Mouse (Mus musculus): ENCODE results near the gene Fbxo33. TPM values are rescaled to one million over a fixed set of nuclear protein-coding genes. Genes with fewer than 3 reads are reported as not detected.

Fbxo33 gene
- total and polyA plus RNA-seq, 3 experiments, result 20.8 to 35.3 TPM; not detected in 1

- H3K9me3 ChIP-seq (replicated peaks; ENCODE audit: insufficient read depth, low read length), result no peaks in the 10 kb centered on the region
- H3K9ac ChIP-seq (ENCODE audit: control insufficient read depth, low read depth, low read length, poor library complexity, severe bottlenecking), result no peak overlapping the region
- no peak for DNase-seq (ENCODE audit: low read depth, low spot score)
- no peaks in the 10 kb centered on the region for H3K36me3 ChIP-seq (ENCODE audit: control insufficient read depth in 1 of 2, insufficient read depth in 2 of 2, low read length in 2 of 2)
- H3K4me1 ChIP-seq (ENCODE audit: control insufficient read depth in 1 of 2, insufficient read depth in 2 of 2, low read length in 2 of 2), result no peaks in the 10 kb centered on the region
- H3K27ac ChIP-seq (ENCODE audit: control insufficient read depth, low read depth, low read length), result no peak overlapping the region
- no peaks in the 10 kb centered on the region for H3K79me2 ChIP-seq (ENCODE audit: control insufficient read depth, insufficient read depth, low read length, poor library complexity)
- H3K4me3 ChIP-seq (ENCODE audit: control insufficient read depth in 1 of 2, insufficient read depth in 1 of 2, low read depth in 2 of 2, low read length in 2 of 2), result no peak overlapping the region
- H3K27me3 ChIP-seq (ENCODE audit: control insufficient read depth in 1 of 2, insufficient read depth in 2 of 2, low read length in 2 of 2), result no peaks in the 10 kb centered on the region
- TF ChIP-seq MAZ (IDR thresholded peaks at IDR 0.05; ENCODE audit: low read depth, low read length), result no peak
- no peak for TF ChIP-seq POLR2A (IDR thresholded peaks at IDR 0.05; ENCODE audit: control insufficient read depth in 1 of 2, insufficient read depth in 1 of 2, low read depth in 1 of 2, low read length in 2 of 2, poor library complexity in 1 of 2)
- no peak for TF ChIP-seq BHLHE40 (IDR thresholded peaks at IDR 0.05; ENCODE audit: borderline replicate concordance, low read depth, low read length)
- TF ChIP-seq POLR2AphosphoS5 (IDR thresholded peaks at IDR 0.05; ENCODE audit: borderline replicate concordance, low read depth, low read length), result no peak
- TF ChIP-seq E2F4 (IDR thresholded peaks at IDR 0.05; ENCODE audit: borderline replicate concordance, low read depth, low read length), result no peak
- no peak for TF ChIP-seq HCFC1 (IDR thresholded peaks at IDR 0.05; ENCODE audit: low read depth, low read length)
- TF ChIP-seq CHD1 (IDR thresholded peaks at IDR 0.05; ENCODE audit: low read depth, low read length), result no peak
- TF ChIP-seq ZKSCAN1 (IDR thresholded peaks at IDR 0.05; ENCODE audit: low read depth, low read length), result no peak
- TF ChIP-seq ZMIZ1 (IDR thresholded peaks at IDR 0.05; ENCODE audit: low read depth, low read length), result no peak
- TF ChIP-seq SIN3A (IDR thresholded peaks at IDR 0.05; ENCODE audit: low read length), result no peak
- no peak for TF ChIP-seq POLR2AphosphoS2 (IDR thresholded peaks at IDR 0.05; ENCODE audit: low read length)
Measured at GRCm38 (mm10) chr12:59260362-59260761, 40.8 kb upstream of the Fbxo33 start.

DNA sequence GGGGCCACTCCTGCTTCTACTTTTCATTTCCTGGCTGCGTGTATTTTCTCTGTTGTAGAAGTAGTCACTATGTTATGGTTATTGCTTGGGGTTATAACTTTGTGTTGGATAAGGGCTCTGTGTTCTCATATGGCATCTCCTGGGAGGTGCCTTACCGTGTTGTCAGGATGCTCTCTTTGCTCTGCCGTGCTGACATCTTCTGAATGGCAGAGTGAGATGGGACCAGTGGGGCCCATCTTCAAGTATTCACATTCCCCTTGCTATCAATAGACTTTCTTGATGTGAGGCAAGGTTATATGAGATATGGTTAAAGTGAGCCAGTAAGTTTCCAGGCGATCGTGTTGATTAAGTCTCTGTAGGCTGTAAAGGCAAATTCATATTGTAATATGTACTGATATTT lies 39.5 kb upstream of the Fbxo33 start:
- TF ChIP-seq POLR2AphosphoS5 (IDR thresholded peaks at IDR 0.05; ENCODE audit: borderline replicate concordance, low read depth, low read length), result no peak
- no peak for TF ChIP-seq RAD21 (IDR thresholded peaks at IDR 0.05; ENCODE audit: low read depth, low read length)
- TF ChIP-seq TBP (IDR thresholded peaks at IDR 0.05; ENCODE audit: low read depth, low read length), result no peak
- no peak for TF ChIP-seq NRF1 (IDR thresholded peaks at IDR 0.05; ENCODE audit: insufficient read depth, low read depth, low read length, poor library complexity, severe bottlenecking)
- no peak for DNase-seq (ENCODE audit: low read depth, low spot score)
- Histone ChIP-seq H3K79me2 (ENCODE audit: control insufficient read depth, insufficient read depth, low read length, poor library complexity) (no peaks in the 10 kb centered on the region), H3K4me1 (ENCODE audit: control insufficient read depth in 1 of 2, insufficient read depth in 2 of 2, low read length in 2 of 2) (no peaks in the 10 kb centered on the region), H3K27me3 (ENCODE audit: control insufficient read depth in 1 of 2, insufficient read depth in 2 of 2, low read length in 2 of 2) (no peaks in the 10 kb centered on the region), H3K9me3 (replicated peaks; ENCODE audit: insufficient read depth, low read length) (no peaks in the 10 kb centered on the region), H3K4me3 (ENCODE audit: control insufficient read depth in 1 of 2, insufficient read depth in 1 of 2, low read depth in 2 of 2, low read length in 2 of 2) (no peak overlapping the region), H3K9ac (ENCODE audit: control insufficient read depth, low read depth, low read length, poor library complexity, severe bottlenecking) (no peak overlapping the region), H3K36me3 (ENCODE audit: control insufficient read depth in 1 of 2, insufficient read depth in 2 of 2, low read length in 2 of 2) (no peaks in the 10 kb centered on the region), H3K27ac (ENCODE audit: control insufficient read depth, low read depth, low read length) (no peak overlapping the region)

- Histone ChIP-seq H3K4me1 (ENCODE audit: control insufficient read depth in 1 of 2, insufficient read depth in 2 of 2, low read length in 2 of 2) (no peaks in the 10 kb centered on the region), H3K27me3 (ENCODE audit: control insufficient read depth in 1 of 2, insufficient read depth in 2 of 2, low read length in 2 of 2) (no peaks in the 10 kb centered on the region), H3K4me3 (ENCODE audit: control insufficient read depth in 1 of 2, insufficient read depth in 1 of 2, low read depth in 2 of 2, low read length in 2 of 2) (no peak overlapping the region), H3K79me2 (ENCODE audit: control insufficient read depth, insufficient read depth, low read length, poor library complexity) (no peaks in the 10 kb centered on the region), H3K9ac (ENCODE audit: control insufficient read depth, low read depth, low read length, poor library complexity, severe bottlenecking) (no peak overlapping the region), H3K36me3 (ENCODE audit: control insufficient read depth in 1 of 2, insufficient read depth in 2 of 2, low read length in 2 of 2) (no peaks in the 10 kb centered on the region; a peak in 1 of 4 replicates), H3K27ac (ENCODE audit: control insufficient read depth, low read depth, low read length) (no peak overlapping the region), H3K9me3 (replicated peaks; ENCODE audit: insufficient read depth, low read length) (no peaks in the 10 kb centered on the region)
- TF ChIP-seq SMC3 (IDR thresholded peaks at IDR 0.05; ENCODE audit: low read depth, low read length) (no peak), NRF1 (IDR thresholded peaks at IDR 0.05; ENCODE audit: insufficient read depth, low read depth, low read length, poor library complexity, severe bottlenecking) (no peak), SIN3A (IDR thresholded peaks at IDR 0.05; ENCODE audit: low read length) (no peak), RCOR1 (IDR thresholded peaks at IDR 0.05; ENCODE audit: low read depth, low read length) (no peak), RAD21 (IDR thresholded peaks at IDR 0.05; ENCODE audit: low read depth, low read length) (no peak), CTCF (IDR thresholded peaks at IDR 0.05 in 2 of 3, conservative IDR thresholded peaks at IDR 0.05 in 1 of 3; ENCODE audit: control insufficient read depth in 1 of 3, insufficient read depth in 1 of 3, low read depth in 2 of 3, low read length in 3 of 3, poor library complexity in 1 of 3, severe bottlenecking in 1 of 3) (no peak), BHLHE40 (IDR thresholded peaks at IDR 0.05; ENCODE audit: borderline replicate concordance, low read depth, low read length) (no peak), GATA1 (IDR thresholded peaks at IDR 0.05; ENCODE audit: low read depth, low read length) (no peak), ELF1 (IDR thresholded peaks at IDR 0.05; ENCODE audit: low read depth, low read length) (no peak), ZNF384 (IDR thresholded peaks at IDR 0.05; ENCODE audit: low read depth, low read length) (no peak), TBP (IDR thresholded peaks at IDR 0.05; ENCODE audit: low read depth, low read length) (no peak), NELFE (IDR thresholded peaks at IDR 0.05; ENCODE audit: low read depth, low read length) (no peak)
- no peak for DNase-seq (ENCODE audit: low read depth, low spot score)
Measured at GRCm38 (mm10) chr12:59250259-59250827, 30.8 kb upstream of the Fbxo33 start.
